Mouse (Mus musculus): ENCODE measurements around the gene Gm14548. TPM values are rescaled to one million over a fixed set of nuclear protein-coding genes. Genes with fewer than 3 reads are reported as not detected.
"Not testable (repeated sequence)": the region's sequence is repeated elsewhere in the genome, so short reads cannot be mapped to it uniquely, and the experiment has no call there.

Gene Gm14548
- not detected for total RNA-seq (2021)

- DNase-seq; intact Hi-C loops (cut with DNase I): not testable (repeated sequence)
These were observed at the start of gene Gm14548 for GRCm38 (mm10) chr7:3898036-3898590. Gene Gm14548, minus strand, starts transcription at chr7:3898120.

GRCm38 (mm10) chr7:3946117-3946516, 48.2 kb upstream of the Gm14548 start:
- intact Hi-C loops (cut with DNase I) = no loop called here
- no peak for DNase-seq

- intact Hi-C loops (cut with DNase I) = no loop called here
- DNase-seq = no peak
These were observed 43.0 kb upstream of the Gm14548 start for GRCm38 (mm10) chr7:3940915-3941314.

- no peak for DNase-seq
- intact Hi-C loops (cut with DNase I) = loop anchor here (10.0 kb wide), 1 partner anchor 315 kb away; no protein-coding TSS in a partner anchor
These were observed 42.1 kb upstream of the Gm14548 start for GRCm38 (mm10) chr7:3939866-3940525.

GRCm38 (mm10) chr7:3935473-3935872, 37.6 kb upstream of the Gm14548 start:
- not testable (repeated sequence) for DNase-seq
- intact Hi-C loops (cut with DNase I) = loop anchor here (10.0 kb wide), 1 partner anchor 319 kb away; no protein-coding TSS in a partner anchor

- DNase-seq; intact Hi-C loops (cut with DNase I): not testable (repeated sequence)
These were observed 17.5 kb upstream of the Gm14548 start, which contains the start of gene Lilra6 for GRCm38 (mm10) chr7:3915387-3915786. Gene Lilra6, minus strand, starts transcription at chr7:3915503.

GRCm38 (mm10) chr7:3903704-3904103, 5.8 kb upstream of the Gm14548 start:
- intact Hi-C loops (cut with DNase I) = no loop called here
- no peak for DNase-seq

GRCm38 (mm10) chr7:3875032-3875431, 22.9 kb downstream of the Gm14548 start:
- intact Hi-C loops (cut with DNase I); DNase-seq: not testable (repeated sequence)

GRCm38 (mm10) chr7:3844951-3845350, 53.0 kb downstream of the Gm14548 start, which contains the start of gene Pira2:
Gene Pira2, minus strand, starts transcription at chr7:3845051.
- intact Hi-C loops (cut with DNase I) = not testable (repeated sequence)

GRCm38 (mm10) chr7:3837854-3838253, 60.1 kb downstream of the Gm14548 start:
- intact Hi-C loops (cut with DNase I); DNase-seq: not testable (repeated sequence)

More at GRCm38 (mm10) chr7:3844951-3845350, 53.0 kb downstream of the Gm14548 start, which contains the start of gene Pira2:
- DNase-seq = not testable (repeated sequence)

Other genes starting within 250 kb of the Gm14548 start
- 1 to 10 TPM; 6.2 to 8.2 TPM for gene Leng1, start 232.3 kb downstream of the Gm14548 start, total RNA-seq (2021)
- gene Tmc4, start 220.6 kb downstream of the Gm14548 start, total RNA-seq (2021) = 1 to 10 TPM; 7.5 to 8.3 TPM
- gene Tsen34, start 205.3 kb downstream of the Gm14548 start, total RNA-seq (2021) = 100 to 1,000 TPM; 125 to 129 TPM
- gene Mboat7, start 204.6 kb downstream of the Gm14548 start, total RNA-seq (2021) = 100 to 1,000 TPM; 132 to 147 TPM
- gene Rps9, start 194.1 kb downstream of the Gm14548 start, total RNA-seq (2021) = 100 to 1,000 TPM; 693 to 718 TPM
- gene Pirb, start 177.7 kb downstream of the Gm14548 start, total RNA-seq (2021) = under 1 TPM; 0.22 to 0.34 TPM
- not detected for gene Gm15448, start 72.4 kb downstream of the Gm14548 start, total RNA-seq (2021)
- not detected for gene Pira2, start 53.1 kb downstream of the Gm14548 start, total RNA-seq (2021)
- not detected for gene Lilra6, start 17.4 kb upstream of the Gm14548 start, total RNA-seq (2021)
- 1 to 10 TPM; 1.9 to 2.1 TPM for gene Lair1, start 165.1 kb upstream of the Gm14548 start, total RNA-seq (2021)
- 100 to 1,000 TPM; 292 to 311 TPM for gene Ttyh1, start 221.3 kb upstream of the Gm14548 start, total RNA-seq (2021)
- gene Leng8, start 238.9 kb upstream of the Gm14548 start, total RNA-seq (2021) = 100 to 1,000 TPM; 167 to 177 TPM